Mouse (Mus musculus) midbrain, embryonic 11.5 days (tissue): ENCODE results near the gene Gm49403. TPM values are rescaled to one million over a fixed set of nuclear protein-coding genes. Genes with fewer than 3 reads are reported as not detected.
A peak's percentile ranks its signal among the peaks of the same experiment; 100 is the strongest.

Experiments used
- ATAC-seq: fragments of 200-750 bp; cut with Nextera tagmentation; 2 replicates; pipeline ENCODE4 v1.8.0; 2017; ENCODE audit warnings: moderate TSS enrichment, moderate library complexity; ENCODE audit not compliant: low FRiP score
- DNase-seq: peaks from one replicate; pipeline ENCODE4 v3.0.0; 2015; ENCODE audit warnings: low spot score; ENCODE audit errors: missing footprints
- H3K27ac ChIP-seq: fragments of 300-500 bp; sonication (generic); 2 replicates; pipeline ENCODE4 v1.5.1; 2014; ENCODE audit warnings: low read depth, low read length
- H3K27me3 ChIP-seq: fragments of 300-500 bp; sonication (generic); 2 replicates; pipeline ENCODE4 v1.6.1; 2014; ENCODE audit warnings: mild to moderate bottlenecking, low read length, moderate library complexity, mixed read lengths; ENCODE audit not compliant: control insufficient read depth, insufficient read depth
- H3K36me3 ChIP-seq: fragments of 300-500 bp; sonication (generic); 2 replicates; pipeline ENCODE4 v1.6.1; 2014; ENCODE audit warnings: mild to moderate bottlenecking, low read length, moderate library complexity, mixed read lengths; ENCODE audit not compliant: control insufficient read depth, insufficient read depth
- H3K4me1 ChIP-seq: fragments of 300-500 bp; sonication (generic); 2 replicates; pipeline ENCODE4 v1.6.1; 2014; ENCODE audit warnings: low read length; ENCODE audit not compliant: control insufficient read depth, insufficient read depth
- H3K4me2 ChIP-seq: fragments of 300-500 bp; sonication (generic); 2 replicates; pipeline ENCODE4 v1.6.1; 2014; ENCODE audit warnings: mild to moderate bottlenecking, moderate library complexity
- H3K4me3 ChIP-seq: fragments of 300-500 bp; sonication (generic); 2 replicates; pipeline ENCODE4 v1.5.1; 2014; ENCODE audit warnings: low read depth, low read length
- H3K9ac ChIP-seq: fragments of 300-500 bp; sonication (generic); 2 replicates; pipeline ENCODE4 v1.6.1; 2014; ENCODE audit warnings: low read length
- H3K9me3 ChIP-seq: fragments of 300-500 bp; sonication (generic); 2 replicates; pipeline ENCODE4 v1.6.1; 2016; ENCODE audit warnings: low read length; ENCODE audit not compliant: control insufficient read depth
- WGBS: fragments of 180-500 bp; shearing (Covaris S2); extraction: QIAGEN DNeasy Blood & Tissue Kit; methylation state at CpG from one replicate; pipeline ENCODE4 v1.1.7; 2014; 5-methylcytosine and 5-hydroxymethylcytosine counted together
- polyA plus RNA-seq: library from polyadenylated mRNA; unstranded; fragments of >200 nt; fragmentation: Nextera tagmentation; extraction: Ambion mirVana; gene quantifications from 2 replicates; pipeline ENCODE4 v1.2.1, GENCODE M21; 2014

Gene Gm49403
- polyA plus RNA-seq, 1 experiment from 2014 or later: not detected

DNA sequence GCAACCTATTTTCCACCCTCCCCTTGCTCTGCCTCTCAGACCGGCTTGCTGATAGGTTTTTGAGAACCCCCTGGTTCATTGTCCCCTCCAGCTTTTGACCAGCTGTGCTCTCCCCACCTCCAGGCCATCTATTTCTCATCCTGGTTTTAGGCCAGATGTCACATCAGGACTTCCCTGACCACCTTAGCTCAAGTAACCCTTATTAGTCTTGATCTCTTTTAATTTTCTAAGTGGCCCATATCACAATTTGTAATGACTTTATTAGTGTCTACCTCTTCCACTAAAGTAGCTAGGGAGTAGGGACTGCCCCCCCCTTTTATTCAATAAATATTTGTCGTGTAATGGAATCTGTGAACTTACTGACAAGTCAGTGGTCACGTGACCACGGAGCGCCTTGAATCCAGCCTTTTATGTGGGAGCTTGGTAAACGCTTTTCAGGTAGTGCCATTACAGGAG lies 37.1 kb downstream of the Gm49403 start:
- H3K4me2 ChIP-seq: peak overlapping the region; percentile 70
- no peaks in the 10 kb centered on the region for H3K9me3 ChIP-seq
- DNase-seq: no peak
- H3K36me3 ChIP-seq: peaks cover 5% of the 10 kb centered on the region; the same call in 1 of the 2 replicates
- WGBS: 3% methylated on average over 6 of the region's 6 CpGs
- H3K4me1 ChIP-seq: peaks cover 14% of the 10 kb centered on the region
- H3K4me3 ChIP-seq: peak overlapping the region; percentile 77
- no peaks in the 10 kb centered on the region for H3K27me3 ChIP-seq
- peak overlapping the region; percentile 60 for H3K27ac ChIP-seq
- ATAC-seq: peak; percentile 29; the same call in 1 of the 2 replicates
- H3K9ac ChIP-seq: peak overlapping the region; percentile 73

DNA sequence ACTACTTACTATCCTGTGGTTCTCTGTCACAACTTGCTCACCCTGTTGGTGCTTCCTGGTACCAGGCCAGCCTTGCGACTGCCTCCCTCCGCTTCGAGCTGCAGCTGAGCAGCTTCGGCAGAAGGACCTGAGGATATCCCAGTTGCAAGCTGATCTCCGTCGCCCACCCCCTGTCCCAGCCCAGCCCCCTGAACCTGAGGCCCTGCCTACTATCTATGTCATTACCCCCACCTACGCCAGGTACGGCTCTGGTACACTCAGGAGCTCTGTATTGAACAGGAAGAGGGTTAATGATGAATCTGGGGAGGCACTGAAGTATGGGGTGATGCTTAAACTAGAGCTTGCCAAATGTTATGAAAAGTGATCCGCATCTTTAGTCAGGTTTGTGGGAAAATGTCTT lies 38.0 kb downstream of the Gm49403 start:
- Histone ChIP-seq H3K4me2 (no peak overlapping the region), H3K27ac (no peak overlapping the region), H3K9me3 (no peaks in the 10 kb centered on the region), H3K4me3 (no peak overlapping the region), H3K4me1 (peaks cover 14% of the 10 kb centered on the region), H3K9ac (no peak overlapping the region), H3K36me3 (no peaks in the 10 kb centered on the region; the same call in 1 of the 2 replicates), H3K27me3 (no peaks in the 10 kb centered on the region)
- ATAC-seq (no peak), DNase-seq (no peak)
- 81% methylated on average over 9 of the region's 9 CpGs for WGBS

DNA sequence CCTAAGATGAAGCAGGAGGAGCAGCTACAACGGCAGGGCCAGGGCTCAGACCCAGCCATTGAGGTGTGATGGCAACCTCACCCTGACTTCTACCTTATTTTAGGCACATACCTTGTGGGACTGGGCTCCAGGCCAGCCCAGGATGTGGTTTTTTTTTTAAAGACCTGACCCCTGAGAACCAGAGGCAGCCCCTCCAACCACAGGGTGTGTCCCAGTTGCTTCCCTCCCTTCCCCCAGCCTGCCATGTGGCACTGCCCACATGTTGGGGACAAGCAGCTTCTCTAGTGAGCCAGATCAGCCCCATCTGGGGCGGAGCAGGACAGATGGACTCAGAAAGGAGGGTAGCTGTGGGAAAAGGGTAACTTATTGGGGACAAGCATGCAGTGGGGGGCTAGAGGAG lies 43.0 kb downstream of the Gm49403 start:
- Histone ChIP-seq H3K27ac (no peak overlapping the region), H3K4me3 (no peak overlapping the region), H3K9ac (no peak overlapping the region), H3K9me3 (no peaks in the 10 kb centered on the region), H3K4me2 (no peak overlapping the region), H3K36me3 (no peaks in the 10 kb centered on the region; the same call in 1 of the 2 replicates), H3K27me3 (no peaks in the 10 kb centered on the region), H3K4me1 (peaks cover 13% of the 10 kb centered on the region)
- DNase-seq: no peak
- WGBS: 91% methylated on average over 2 of the region's 2 CpGs
- no peak for ATAC-seq

DNA sequence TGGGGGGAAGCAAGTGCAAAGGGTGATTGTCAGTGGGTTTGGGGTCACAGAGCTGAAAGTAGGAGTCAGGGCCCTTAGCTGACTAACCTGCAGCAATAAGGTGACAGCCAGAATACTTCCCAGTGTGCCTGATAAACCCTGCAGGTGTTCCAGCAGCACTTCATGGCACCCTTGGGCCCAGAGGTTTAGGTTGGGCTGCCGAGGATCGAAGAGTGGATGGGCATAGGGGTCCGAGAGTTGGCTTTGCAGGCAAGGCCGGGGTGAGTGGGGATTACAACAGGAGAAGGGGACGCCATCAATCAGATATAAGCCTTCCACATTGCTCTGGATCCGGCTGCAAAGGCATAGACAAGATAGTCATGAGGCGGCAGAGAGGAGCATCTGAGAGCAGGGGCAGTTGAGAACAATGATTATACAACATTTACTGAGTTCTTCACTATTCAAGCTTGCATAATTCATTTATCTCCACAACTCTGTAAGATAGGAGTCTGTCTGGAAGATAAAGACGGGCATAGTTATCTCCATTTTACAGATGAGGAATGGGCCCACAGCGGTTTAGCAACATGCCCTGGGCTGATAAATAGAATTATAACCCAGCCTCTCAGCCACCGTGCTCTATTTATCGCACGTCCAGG lies 44.3 kb downstream of the Gm49403 start:
- Histone ChIP-seq H3K4me1 (peaks cover 13% of the 10 kb centered on the region), H3K9ac (no peak overlapping the region), H3K4me2 (no peak overlapping the region), H3K4me3 (no peak overlapping the region), H3K27ac (no peak overlapping the region), H3K36me3 (no peaks in the 10 kb centered on the region; the same call in 1 of the 2 replicates), H3K9me3 (no peaks in the 10 kb centered on the region), H3K27me3 (no peaks in the 10 kb centered on the region)
- WGBS: 87% methylated on average over 12 of the region's 12 CpGs
- DNase-seq (no peak), ATAC-seq (no peak)

DNA sequence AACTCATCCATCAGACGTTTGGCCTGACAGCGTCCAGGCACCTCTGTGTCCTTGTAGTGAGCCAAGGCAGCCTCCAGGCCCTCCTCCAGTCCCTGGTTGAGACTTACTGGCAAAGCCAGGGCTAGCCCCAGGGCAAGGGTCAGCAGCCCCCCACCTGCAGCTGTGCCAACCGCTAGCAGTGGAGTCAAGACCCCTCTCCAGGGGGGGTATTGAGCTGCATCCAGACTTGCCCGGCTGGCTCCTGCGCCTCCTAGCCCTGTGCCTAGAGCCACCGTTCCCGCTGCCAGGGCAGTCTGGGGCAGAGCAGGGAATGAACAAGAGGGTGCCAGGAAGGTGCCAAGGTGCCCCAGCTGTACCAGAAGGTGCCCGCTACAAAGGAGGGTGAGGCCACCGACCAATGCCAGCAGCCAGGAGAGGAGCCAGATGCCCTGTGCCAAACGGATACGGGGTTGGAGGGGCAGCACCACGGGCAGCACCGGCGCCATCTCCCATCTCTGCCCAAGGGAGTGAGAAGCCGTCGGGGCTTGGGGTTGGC lies 45.0 kb downstream of the Gm49403 start:
- ATAC-seq (peak; percentile 36), DNase-seq (no peak)
- H3K9me3 ChIP-seq: no peaks in the 10 kb centered on the region
- 17% methylated on average over 16 of the region's 16 CpGs for WGBS
- H3K4me2 ChIP-seq: peak overlapping the region; percentile 81
- peak overlapping the region; percentile 79; the same call in 1 of the 2 replicates for H3K9ac ChIP-seq
- H3K4me3 ChIP-seq: peak overlapping the region; percentile 66
- peaks cover 13% of the 10 kb centered on the region for H3K4me1 ChIP-seq
- no peaks in the 10 kb centered on the region for H3K27me3 ChIP-seq
- no peaks in the 10 kb centered on the region; the same call in 1 of the 2 replicates for H3K36me3 ChIP-seq
- H3K27ac ChIP-seq: no peak overlapping the region

DNA sequence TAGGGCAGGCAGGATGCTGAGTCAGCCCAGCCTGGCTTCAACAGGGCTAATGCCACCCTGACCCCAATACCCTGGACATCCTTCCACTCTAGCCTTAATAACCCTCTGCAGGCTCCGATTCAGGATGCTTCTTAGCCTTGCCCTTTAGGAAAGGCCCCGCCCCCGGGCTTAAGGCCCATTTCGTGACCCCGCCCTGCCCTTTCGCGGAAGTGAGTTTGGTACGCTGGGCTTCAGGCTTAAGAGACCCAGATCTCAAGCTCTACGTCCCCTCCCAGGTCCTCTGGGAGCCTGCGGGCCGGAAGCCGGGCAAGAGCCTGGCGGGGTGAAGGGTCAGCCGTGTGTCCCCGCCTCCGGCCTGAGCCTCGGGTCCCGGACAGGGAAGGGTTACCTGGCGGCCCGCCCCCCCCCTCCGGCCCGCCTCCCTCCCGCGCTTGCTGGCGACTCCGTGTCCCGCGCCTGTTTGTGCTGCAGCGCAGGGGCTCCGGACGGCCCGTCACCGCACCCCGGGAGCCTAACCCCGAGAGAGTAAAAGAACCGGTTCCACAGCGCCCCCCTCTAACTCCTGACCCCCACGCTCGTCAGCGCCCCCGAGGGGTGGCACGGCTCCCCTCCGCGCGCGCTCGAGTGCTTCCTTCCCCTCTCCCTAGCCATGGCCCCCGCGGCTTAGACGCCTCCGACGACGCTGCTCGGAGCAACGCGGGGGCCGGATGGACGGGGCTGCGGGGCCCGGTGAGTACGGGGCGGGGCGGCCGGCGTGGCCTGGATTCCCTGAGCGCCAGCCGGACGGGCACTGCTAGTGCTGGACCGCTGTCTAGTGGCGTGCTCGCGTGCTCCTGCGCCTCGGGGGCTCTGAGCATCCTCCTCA lies 45.7 kb downstream of the Gm49403 start, which contains the start of the genes Rom1 and Eml3:
Gene Rom1 (minus strand): TSS at position 133 of the 865 bp plus-strand sequence.
Gene Eml3 (plus strand): TSS at position 329 of the 865 bp plus-strand sequence.
- DNase-seq: peak; percentile 97
- ATAC-seq: peak; percentile 81
- Histone ChIP-seq H3K36me3 (no peaks in the 10 kb centered on the region; the same call in 1 of the 2 replicates), H3K9me3 (no peaks in the 10 kb centered on the region), H3K4me1 (peaks cover 13% of the 10 kb centered on the region), H3K4me3 (peak within 1 kb of the TSS; percentile 66), H3K9ac (peak within 1 kb of the TSS; percentile 79), H3K27me3 (no peaks in the 10 kb centered on the region), H3K4me2 (peak within 1 kb of the TSS; percentile 81), H3K27ac (peak within 1 kb of the TSS; percentile 44)
- WGBS: under 1% methylated on average over 66 of the region's 74 CpGs

DNA sequence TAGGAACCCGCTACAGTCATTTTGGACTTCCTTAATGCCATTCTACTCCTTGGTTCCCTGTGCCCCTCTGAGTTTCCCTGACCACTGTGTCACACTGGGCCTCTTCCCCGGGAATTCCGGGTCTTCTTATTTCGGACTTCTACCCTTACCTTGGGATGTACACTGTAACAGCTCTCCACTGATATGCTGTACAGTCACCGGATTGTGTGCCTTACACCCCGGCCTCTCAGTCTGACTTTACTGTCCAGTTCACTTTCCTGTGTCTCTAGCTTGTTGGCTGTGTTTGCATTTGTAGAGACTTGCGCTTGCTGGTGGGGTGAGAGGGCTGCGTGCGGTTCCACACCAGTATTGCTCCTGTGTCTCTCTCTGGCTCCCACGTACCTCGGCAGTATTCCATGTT lies 46.4 kb downstream of the Gm49403 start:
- peak overlapping the region; percentile 66 for H3K4me3 ChIP-seq
- H3K4me2 ChIP-seq: peak overlapping the region; percentile 81
- H3K36me3 ChIP-seq: no peaks in the 10 kb centered on the region; the same call in 1 of the 2 replicates
- no peaks in the 10 kb centered on the region for H3K9me3 ChIP-seq
- DNase-seq (peak; percentile 90), ATAC-seq (no peak)
- H3K27ac ChIP-seq: no peak overlapping the region
- peak overlapping the region; percentile 79 for H3K9ac ChIP-seq
- H3K4me1 ChIP-seq: peaks cover 13% of the 10 kb centered on the region
- no peaks in the 10 kb centered on the region for H3K27me3 ChIP-seq
- 19% methylated on average over 11 of the region's 11 CpGs for WGBS

DNA sequence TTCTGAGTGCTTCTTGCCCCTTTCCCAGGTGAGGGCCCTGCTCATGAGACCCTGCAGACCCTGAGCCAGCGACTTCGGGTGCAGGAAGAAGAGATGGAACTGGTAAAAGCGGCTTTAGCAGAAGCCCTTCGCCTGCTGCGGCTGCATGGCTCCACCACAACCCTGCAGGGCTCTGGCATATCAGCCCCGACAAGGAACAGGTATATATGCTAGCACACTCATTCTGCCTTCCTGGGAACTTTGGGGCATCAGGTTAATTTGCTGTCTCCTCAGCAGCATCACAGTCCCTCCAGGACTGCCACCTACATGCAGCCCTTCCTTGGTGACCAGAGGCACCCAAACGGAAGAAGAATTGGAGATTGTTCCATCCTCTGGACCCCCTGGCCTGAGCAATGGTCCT lies 47.0 kb downstream of the Gm49403 start:
- ATAC-seq (no peak), DNase-seq (no peak)
- Histone ChIP-seq H3K4me3 (no peak overlapping the region; the same call in 1 of the 2 replicates), H3K9me3 (no peaks in the 10 kb centered on the region), H3K36me3 (no peaks in the 10 kb centered on the region; the same call in 1 of the 2 replicates), H3K27ac (no peak overlapping the region), H3K4me1 (peaks cover 13% of the 10 kb centered on the region), H3K4me2 (peak overlapping the region; percentile 81), H3K9ac (peak overlapping the region; percentile 14; the same call in 1 of the 2 replicates), H3K27me3 (no peaks in the 10 kb centered on the region)
- WGBS: 84% methylated on average over 7 of the region's 7 CpGs
